Mouse (Mus musculus) layer of hippocampus, postnatal 36 days (tissue): Measurements from ENCODE around the gene Grrp1. TPM values are rescaled to one million over a fixed set of nuclear protein-coding genes. Genes with fewer than 3 reads are reported as not detected.
A peak's percentile ranks its signal among the peaks of the same experiment; 100 is the strongest.
"Not testable (repeated sequence)": the region's sequence is repeated elsewhere in the genome, so short reads cannot be mapped to it uniquely, and the experiment has no call there.

Experiments
- DNase-seq, 2 experiments: peaks; one replicate each; pipeline ENCODE4 v3.0.0; 2022
- total RNA-seq, 2 experiments: library from RNA; stranded (reverse); gene quantifications; 2 replicates each; pipeline ENCODE4 v1.2.3; 2021

The Grrp1 gene
- 1 to 10 TPM; 2.7 to 7.4 TPM for total RNA-seq

DNA sequence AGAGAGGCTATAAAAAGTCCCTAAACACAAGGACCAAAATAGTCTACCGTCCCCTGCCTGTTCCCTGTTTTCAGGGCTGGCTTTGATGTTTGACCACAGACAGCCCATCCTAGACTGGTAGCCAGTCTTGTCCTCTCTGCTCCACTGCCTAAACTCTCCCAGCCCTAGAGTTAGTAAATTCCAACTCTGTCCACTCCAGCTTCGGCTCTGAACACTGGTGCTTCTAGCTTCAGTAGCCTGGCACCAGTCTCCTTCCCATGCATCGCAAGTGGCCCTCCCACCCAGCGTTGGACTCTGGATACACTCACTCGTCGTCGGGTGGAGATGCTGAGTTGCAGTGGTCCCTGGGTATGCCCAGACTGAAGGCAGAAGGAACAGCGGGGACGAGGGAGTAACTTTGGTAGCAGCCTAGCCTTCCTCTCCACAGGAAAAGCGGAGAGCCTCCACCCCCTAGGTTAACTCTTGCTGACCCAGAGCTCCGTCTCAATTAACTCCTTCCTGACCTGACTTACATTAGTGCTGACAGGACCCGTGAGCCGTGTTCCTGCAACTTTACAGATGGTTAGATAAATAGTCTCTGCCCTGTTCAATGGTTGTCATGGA, at the start of gene Grrp1:
TSS of gene Grrp1 (minus strand) at position 385 of the 603 bp plus-strand sequence.
- no peak for DNase-seq

DNA sequence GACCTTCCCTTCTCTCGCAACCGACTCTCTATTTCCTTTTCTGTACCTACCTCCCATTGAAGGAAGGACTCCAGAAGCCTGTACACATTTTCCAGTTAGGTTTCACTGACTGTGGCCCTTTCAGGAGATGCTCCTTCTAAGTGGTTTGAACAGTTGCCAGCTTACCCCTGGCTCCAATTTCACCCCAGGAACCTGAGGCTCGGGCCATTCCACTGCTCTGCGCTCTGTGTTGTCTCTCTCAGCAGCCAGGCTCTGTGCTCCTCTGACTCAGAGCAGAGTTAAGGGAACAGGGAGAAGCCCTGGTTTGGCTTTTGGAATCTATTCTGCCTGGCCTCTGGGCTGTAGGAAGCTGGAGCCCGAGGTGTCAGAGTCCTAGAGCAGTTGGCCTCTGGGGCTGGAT, 48.2 kb upstream of the Grrp1 start:
- DNase-seq, result no peak

GRCm38 (mm10) chr4:134300316-134300715, 46.4 kb upstream of the Grrp1 start:
- no peak for DNase-seq

- no peak for DNase-seq
Measured at GRCm38 (mm10) chr4:134299498-134299810, 45.5 kb upstream of the Grrp1 start.

GRCm38 (mm10) chr4:134298626-134299497, 45.0 kb upstream of the Grrp1 start:
- no peak for DNase-seq

DNA sequence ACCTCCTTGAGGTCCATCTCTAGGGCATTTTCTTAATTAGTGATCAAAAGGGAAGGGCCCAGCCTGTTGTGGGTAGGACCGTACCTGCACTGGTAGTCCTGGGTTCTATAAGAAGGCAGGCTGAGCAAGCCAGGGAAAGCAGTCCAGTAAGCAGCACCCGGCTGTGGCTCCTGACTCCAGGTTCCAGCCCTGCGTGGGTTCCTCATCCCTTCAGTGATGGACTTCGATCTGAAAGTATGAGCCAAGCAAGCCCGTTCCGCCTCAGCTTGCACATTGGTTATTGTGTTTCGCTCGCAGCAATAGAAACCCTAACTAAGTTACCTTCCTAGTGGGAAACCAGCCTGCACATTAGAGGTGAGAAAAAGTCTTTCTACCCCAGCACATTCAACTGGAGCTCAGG, 43.5 kb upstream of the Grrp1 start:
- DNase-seq, result no peak

DNA sequence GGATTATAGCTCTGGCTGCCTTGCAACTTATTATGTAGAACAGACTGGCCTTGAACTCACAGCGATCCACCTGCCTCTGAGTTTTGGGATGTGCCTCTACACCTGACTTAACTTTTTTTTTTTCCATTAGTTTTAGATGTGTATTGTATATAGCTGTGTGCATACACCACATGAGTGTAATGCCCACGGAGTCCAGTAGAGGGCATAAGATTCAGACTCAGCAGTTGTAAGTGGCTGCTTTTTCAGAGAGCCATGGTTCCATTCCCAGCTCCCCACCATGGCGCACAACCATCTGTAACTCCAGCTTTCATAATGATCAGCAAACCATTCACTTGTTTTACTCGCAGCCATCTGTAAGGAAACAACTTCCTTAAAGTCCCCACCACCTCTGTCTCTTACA, 42.6 kb upstream of the Grrp1 start:
- DNase-seq, result no peak

DNA sequence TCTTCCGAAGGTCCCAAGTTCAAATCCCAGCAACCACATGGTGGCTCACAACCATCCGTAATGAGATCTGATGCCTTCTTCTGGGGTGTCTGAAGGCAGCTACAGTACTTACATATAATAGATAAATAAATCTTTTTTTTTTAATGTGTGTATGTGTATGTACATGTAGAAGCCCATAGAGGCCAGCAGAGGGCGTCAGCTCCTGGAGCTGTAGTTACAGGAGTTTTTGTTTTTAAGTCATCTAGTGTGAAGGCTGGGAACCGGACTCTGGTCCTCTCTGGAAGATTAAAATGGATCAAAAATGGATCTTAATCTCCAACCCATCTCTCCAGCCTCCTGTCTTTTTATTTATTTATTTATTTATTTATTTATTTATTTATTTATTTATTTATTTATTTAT, 42.2 kb upstream of the Grrp1 start:
- not testable (repeated sequence) for DNase-seq

- DNase-seq, result no peak
Measured at GRCm38 (mm10) chr4:134293692-134294163, 39.8 kb upstream of the Grrp1 start.

DNA sequence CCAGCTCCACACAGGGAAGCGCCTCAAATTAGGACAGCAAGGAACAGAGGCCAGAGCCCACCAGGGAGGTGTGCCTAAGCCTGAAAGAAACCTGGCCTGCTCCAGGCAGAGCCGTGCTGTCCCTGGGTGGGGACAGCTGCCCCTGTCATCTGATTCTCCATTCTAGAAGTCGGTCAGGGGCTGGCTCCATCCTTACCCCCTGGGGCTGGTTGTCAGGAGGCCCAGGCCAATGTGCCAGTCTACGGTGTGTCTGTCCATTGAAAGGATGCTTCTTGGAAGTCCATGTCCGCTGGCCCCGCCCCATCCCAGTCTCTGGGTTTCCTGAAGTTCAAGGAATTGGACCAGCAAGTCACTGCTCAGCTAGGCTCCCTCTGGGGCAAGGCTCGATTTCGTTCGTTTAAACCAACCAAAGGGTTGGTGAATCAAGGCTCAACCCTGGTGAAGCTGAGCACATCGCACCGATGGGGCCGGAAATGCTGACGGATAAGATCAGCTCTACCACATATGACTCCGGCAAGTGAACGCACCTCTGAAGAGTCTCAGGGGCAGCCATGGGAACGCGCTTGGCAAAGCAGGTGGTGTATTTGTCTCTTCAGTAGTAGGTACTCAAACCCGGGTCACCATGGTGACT, 39.3 kb upstream of the Grrp1 start:
- DNase-seq, result no peak

DNA sequence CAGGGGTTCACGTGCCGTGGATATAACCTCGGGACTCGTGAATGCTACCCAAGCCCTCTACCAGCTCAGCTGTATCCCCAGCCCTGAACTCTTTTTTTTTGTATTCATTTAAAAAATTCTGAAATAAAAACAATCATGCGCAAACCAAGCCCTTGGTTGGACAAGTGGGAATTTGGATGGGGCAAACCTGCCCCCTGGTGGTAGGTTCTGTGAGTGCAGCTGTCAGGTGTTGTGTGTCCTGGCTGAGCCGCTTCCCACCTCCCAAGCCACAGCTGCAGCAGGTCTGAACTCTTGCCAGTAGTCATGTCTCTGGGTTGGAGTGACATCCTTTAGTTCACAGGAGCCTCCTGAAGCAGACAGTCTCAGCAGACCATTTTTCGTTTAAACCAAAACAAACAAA, 38.2 kb upstream of the Grrp1 start:
- peak; percentile 58 to 60 for DNase-seq

DNA sequence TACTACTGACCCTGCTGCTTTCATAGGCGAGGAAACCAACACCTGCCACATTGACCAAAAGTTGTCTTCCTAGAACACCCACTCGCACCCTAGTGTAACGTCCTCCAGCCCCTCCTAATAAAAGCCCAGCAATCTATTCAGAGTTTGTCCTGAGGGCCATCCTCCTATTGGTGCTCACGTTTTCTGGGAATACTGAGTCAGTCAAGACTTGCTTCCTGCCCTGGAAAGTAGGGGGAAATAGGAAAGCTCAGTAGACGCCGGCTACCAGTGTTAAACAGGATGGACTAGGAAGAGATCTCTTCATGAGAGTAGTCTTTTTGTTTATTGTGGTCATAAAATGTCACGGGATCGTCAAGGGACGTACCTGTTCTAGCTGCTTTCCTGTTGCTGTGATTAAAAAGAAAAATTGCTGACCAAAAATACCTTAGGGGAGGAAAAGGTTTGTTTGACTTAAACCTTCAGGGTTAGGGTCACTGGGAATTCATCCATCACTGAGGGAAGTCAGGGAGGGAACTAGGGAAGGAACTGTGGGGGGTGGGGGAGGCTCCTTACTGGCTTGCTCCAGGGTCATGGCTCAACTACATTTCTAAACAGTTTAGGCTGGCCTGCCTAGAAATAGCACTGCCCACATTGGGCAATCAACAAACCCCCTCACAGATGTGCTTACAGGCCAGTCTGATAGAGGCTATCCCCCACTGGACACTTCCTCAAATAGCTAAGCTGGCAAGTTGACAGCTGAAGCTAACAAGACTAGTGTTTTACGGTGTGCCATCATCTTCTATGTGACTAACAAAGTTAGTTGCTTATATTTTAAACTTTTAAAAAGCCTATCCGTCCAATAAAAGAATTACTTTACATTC, 34.7 kb upstream of the Grrp1 start:
- no peak for DNase-seq

- DNase-seq, result peak; percentile 57 to 65
Measured at GRCm38 (mm10) chr4:134287575-134288025, 33.7 kb upstream of the Grrp1 start, which contains the start of gene Pdik1l. Gene Pdik1l, minus strand, starts transcription at chr4:134287895.

DNA sequence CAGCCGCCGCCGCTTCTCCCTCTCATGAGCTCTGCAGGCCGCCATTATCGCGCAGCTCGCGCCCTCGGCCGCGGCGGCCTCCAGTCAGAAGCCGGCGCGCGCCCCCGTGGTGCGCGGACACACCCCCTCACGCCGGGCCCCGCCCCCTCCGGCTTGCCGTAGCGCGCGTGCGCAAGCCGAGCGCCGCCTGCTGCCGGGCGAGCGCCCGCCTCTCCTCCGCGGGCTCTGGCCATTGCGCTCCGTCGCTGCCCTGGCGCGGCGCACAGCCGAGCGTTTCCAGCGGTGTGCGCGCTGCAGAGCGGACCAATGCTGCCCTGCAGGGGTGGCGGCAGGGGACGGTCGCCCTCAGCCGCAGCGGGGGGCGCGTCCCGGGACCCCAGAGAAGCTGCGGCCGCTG, 33.3 kb upstream of the Grrp1 start:
- DNase-seq, result peak; percentile 96 to 98

GRCm38 (mm10) chr4:134286226-134287167, 32.6 kb upstream of the Grrp1 start:
- no peak for DNase-seq

DNA sequence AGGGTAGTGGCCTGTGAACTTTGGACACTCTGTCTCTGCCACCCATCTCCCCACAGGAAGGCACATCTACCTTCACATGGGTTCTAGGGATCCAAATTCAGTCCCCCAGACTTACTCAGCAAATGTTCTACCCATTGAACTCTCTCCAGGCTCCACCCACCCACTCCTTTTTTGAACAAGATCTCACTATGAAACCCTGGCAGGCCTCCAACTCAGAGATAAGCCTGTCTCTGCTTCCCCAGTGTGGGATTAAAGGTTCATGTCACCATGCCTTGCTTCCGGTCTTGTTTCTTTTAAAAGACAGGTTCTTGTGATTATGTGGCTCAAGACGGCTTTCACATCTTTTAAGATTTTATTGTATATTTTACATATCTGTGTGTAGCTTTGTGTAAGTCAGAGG, 31.0 kb upstream of the Grrp1 start:
- DNase-seq, result no peak

DNA sequence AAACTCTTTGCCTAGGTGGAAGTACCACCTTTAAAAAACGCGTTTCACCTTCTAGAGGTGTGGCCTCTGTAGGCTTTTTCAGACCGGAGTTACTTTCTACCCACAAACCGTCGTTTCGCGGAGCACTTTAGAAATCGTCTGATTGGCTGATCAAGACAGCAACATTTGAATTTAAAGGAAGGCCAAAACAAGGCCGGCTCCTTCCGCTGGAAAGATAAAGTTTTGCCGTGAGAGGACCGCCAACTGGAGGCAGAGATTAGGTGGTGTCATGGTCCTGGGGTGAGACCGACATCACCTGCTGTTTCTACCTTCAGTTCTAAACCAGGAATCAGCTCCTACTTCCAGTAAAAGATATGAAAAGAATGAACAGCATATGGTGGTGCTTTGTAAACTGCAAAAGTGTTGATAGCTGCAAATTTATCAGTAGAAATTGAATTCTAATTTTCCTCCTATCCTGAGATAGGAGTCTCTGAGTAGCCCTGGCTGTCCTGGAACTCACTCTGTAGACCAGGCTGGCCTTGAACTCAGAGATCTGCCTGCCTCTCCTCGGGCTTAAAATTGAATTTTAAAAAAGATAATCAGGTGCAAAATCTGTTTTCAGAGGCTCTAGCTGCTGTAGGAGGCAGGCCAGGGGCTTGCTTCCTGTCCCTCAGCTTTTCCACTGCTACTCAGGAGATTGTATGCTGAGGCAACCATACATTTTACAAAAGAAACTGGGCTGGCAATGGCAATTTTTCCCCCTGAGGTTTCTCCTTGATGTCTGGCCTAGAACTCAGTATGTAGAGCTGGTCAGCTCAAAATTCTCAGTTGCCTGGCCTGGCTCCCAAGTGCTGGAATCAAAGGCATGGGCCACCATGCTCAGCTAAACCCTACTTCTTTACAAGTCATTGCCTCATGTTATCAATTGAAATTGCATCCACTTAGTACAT, 19.8 kb upstream of the Grrp1 start:
- no peak for DNase-seq

DNA sequence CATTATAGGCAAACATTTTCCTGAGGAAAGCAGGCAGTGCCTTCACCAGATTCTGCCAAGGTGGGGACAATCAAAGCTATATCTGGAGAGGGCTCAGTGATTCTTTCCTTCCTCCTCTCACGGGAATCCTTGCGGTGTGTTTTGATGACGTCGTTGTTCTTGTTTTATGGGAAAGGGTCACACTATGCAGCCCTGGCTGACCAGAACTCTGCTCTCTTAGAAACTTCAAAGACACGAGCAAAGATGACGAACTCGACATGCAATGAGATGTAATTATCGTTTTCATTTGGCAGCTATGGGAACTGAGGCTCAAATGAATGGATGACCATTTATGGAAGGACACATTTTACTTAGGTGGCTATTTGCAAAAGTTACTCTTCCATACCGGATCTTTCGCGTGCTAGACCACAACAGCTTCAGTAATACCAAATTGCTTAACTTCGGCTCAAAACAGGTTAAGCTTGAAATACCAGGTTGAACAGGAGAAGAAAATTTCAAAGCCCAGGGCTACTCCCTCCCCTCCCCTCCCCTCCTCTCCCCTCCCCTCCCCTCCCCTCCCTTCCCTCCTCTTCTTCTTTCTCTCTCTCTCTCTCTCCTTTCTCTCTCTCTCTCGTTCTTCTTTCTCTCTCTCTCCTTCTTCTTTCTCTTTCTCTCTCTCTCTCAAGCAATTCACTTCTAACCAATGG, 19.0 kb upstream of the Grrp1 start:
- DNase-seq, result no peak

DNA sequence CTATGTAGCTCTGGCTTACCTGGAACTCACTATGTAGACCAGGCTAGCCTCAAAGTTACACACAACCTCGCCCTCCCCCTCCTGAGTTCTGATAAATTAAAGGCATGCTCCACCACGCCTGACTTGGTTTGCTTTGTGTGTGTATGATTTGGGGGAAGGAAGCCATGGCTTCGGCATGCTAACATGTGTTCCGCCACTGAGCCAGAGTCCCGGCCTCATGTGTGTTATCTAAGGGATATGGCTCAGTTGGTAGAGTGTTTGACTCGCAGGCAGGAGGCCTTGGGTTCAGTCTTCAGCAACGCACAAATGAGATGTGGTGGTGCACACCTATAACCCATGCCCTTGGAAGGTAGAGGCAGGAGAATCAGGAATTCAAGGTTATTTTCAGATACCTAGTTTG, 18.1 kb upstream of the Grrp1 start:
- no peak for DNase-seq
